Mouse (Mus musculus): ENCODE measurements around the gene Pip5k1c.

GRCm38 (mm10) chr10:81355533-81355932 lies 62.8 kb downstream of the Pip5k1c start:
- TF ChIP-seq GATA1 (IDR thresholded peaks at IDR 0.05; ENCODE audit: borderline replicate concordance, low read length) (no peak), FLI1 (IDR thresholded peaks at IDR 0.05; ENCODE audit: low read length) (no peak)

Data from megakaryocyte, embryonic 14.5 days (primary cell).